Mouse (Mus musculus): ENCODE results near the gene Snrk.

- no peak for TF ChIP-seq CTCF (IDR thresholded peaks at IDR 0.05)
- no peak for TF ChIP-seq EP300 (IDR thresholded peaks at IDR 0.05)
Measured at GRCm38 (mm10) chr9:122083698-122084097, 33.4 kb upstream of the Snrk start.
